Mouse (Mus musculus): ENCODE measurements at regions not wholly inside any gene's neighbourhood (a gene's known extent, or its start where the extent isn't known, plus 50 kb on each side); places are given as distances from the start of the nearest gene placed in this dataset.

- Histone ChIP-seq H3K4me3 (replicated peaks) (no peak overlapping the region), H3K27me3 (replicated peaks) (no peaks in the 10 kb centered on the region), H3K4me1 (no peaks in the 10 kb centered on the region), H3K9ac (replicated peaks) (no peak overlapping the region), H3K27ac (replicated peaks) (no peak overlapping the region), H3K9me3 (replicated peaks) (0 out of 2 replicates have a peak, but pooled peaks cover 3% of the 10 kb centered on the region), H3K4me2 (no peak overlapping the region), H3K36me3 (no peaks in the 10 kb centered on the region)
- ATAC-seq (ENCODE audit: low FRiP score), result no peak
- 95% methylated on average over 4 of the region's 4 CpGs for WGBS
Observed at GRCm38 (mm10) chr2:117965758-117966157, 145.9 kb upstream of the Thbs1 start.

DNA sequence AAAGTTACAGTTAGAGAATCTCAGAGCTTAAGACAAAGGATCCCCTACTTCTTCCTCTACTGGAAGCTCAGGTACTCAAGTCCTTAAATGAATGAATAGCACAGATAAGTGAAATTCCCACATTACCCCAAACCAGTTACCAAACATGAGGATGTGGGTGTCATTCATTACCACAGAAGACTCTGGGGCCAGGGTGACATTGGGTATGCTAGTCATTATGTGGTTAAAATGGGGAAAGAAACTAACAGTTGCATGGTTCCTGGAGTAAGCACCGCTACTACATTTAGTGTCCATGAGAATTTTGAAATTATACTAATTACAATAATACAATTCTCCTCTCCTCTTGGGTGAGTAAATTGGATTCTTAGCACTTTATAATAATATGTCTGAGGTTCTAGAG is 142.9 kb upstream of the Thbs1 start:
- Histone ChIP-seq H3K9me3 (replicated peaks) (0 out of 2 replicates have a peak, but pooled peaks cover 3% of the 10 kb centered on the region), H3K27me3 (replicated peaks) (no peaks in the 10 kb centered on the region), H3K4me2 (no peak overlapping the region), H3K9ac (replicated peaks) (no peak overlapping the region), H3K36me3 (no peaks in the 10 kb centered on the region), H3K4me3 (replicated peaks) (no peak overlapping the region), H3K27ac (replicated peaks) (no peak overlapping the region), H3K4me1 (no peaks in the 10 kb centered on the region)
- 100% methylated on average over 1 of the region's 1 CpGs for WGBS
- ATAC-seq (ENCODE audit: low FRiP score), result no peak

- Histone ChIP-seq H3K27ac (replicated peaks) (no peak overlapping the region), H3K4me2 (no peak overlapping the region), H3K36me3 (no peaks in the 10 kb centered on the region), H3K4me3 (replicated peaks) (no peak overlapping the region), H3K27me3 (replicated peaks) (no peaks in the 10 kb centered on the region), H3K4me1 (no peaks in the 10 kb centered on the region), H3K9ac (replicated peaks) (no peak overlapping the region), H3K9me3 (replicated peaks) (0 out of 2 replicates have a peak, but pooled peaks cover 3% of the 10 kb centered on the region)
- ATAC-seq (ENCODE audit: low FRiP score), result no peak
- 95% methylated on average over 5 of the region's 5 CpGs for WGBS
Observed at GRCm38 (mm10) chr2:117970631-117971030, 141.0 kb upstream of the Thbs1 start.

DNA sequence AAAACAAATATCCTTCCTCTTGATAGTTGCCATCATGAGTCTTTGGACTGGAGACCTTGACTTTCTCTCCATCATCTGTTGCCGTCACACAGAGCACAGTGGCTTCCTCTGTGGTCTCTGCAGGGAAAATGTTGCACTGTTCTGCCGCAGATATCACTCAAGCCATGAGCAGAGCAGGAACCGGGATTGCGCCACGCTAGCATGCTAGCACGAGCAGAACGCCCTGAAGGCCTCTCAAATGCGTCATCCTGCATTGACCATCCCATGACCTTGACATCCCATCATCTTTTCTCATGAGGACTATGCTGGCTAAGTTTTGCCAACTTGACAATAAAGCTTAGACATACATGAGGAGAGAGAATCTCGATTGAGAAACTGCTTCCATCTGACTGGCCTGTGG is 134.6 kb upstream of the Thbs1 start:
- H3K9me3 ChIP-seq (replicated peaks), result no peaks in the 10 kb centered on the region
- 91% methylated on average over 9 of the region's 9 CpGs for WGBS
- H3K4me2 ChIP-seq, result no peak overlapping the region
- no peak overlapping the region for H3K4me3 ChIP-seq (replicated peaks)
- H3K27me3 ChIP-seq (replicated peaks), result no peaks in the 10 kb centered on the region
- no peaks in the 10 kb centered on the region for H3K4me1 ChIP-seq
- no peaks in the 10 kb centered on the region for H3K36me3 ChIP-seq
- H3K27ac ChIP-seq (replicated peaks), result no peak overlapping the region
- no peak overlapping the region for H3K9ac ChIP-seq (replicated peaks)
- ATAC-seq (ENCODE audit: low FRiP score), result no peak

DNA sequence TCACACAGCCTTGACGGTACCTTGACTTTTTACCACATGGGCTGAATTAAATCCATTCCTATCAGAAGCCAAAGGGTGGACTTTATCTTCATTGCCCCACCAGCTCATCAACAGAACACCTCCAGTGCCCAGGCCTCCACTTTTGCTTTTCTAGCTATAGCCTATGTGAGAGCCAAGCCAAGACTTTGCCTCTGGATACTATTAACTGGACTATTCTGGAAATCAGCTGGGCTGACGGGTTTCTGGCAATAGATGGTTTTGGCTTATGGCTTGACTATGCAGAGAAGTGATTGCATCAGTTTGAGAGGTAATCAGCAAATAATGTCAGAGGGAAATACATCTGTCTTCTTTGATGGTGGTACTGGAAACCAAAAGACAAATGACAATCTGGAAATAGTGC is 130.8 kb upstream of the Thbs1 start:
- Histone ChIP-seq H3K4me1 (no peaks in the 10 kb centered on the region), H3K9me3 (replicated peaks) (no peaks in the 10 kb centered on the region), H3K36me3 (no peaks in the 10 kb centered on the region), H3K4me3 (replicated peaks) (no peak overlapping the region), H3K4me2 (no peak overlapping the region), H3K27me3 (replicated peaks) (no peaks in the 10 kb centered on the region), H3K27ac (replicated peaks) (no peak overlapping the region), H3K9ac (replicated peaks) (no peak overlapping the region)
- 92% methylated on average over 2 of the region's 2 CpGs for WGBS
- no peak for ATAC-seq (ENCODE audit: low FRiP score)

DNA sequence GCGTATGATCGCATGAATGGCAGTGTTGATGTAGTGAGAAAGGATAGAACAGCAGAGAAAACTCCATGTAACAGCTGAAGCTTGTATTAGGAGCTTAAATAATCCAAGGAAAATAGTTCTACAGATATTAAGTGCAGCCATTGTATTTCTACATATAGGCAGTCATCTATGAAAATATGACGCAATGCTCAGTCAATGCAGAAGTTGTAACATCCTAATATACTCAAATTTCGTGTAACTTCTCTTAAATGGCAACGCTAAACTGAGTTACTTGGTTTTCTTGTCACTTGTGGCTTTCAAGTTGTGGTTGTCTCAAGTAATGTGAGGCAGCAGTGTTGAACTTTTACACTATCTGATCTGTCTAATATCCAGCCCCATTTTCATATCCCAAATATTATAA is 127.1 kb upstream of the Thbs1 start:
- Histone ChIP-seq H3K9me3 (replicated peaks) (no peaks in the 10 kb centered on the region), H3K9ac (replicated peaks) (no peak overlapping the region), H3K36me3 (no peaks in the 10 kb centered on the region), H3K27me3 (replicated peaks) (no peaks in the 10 kb centered on the region), H3K27ac (replicated peaks) (no peak overlapping the region), H3K4me2 (no peak overlapping the region), H3K4me1 (no peaks in the 10 kb centered on the region), H3K4me3 (replicated peaks) (no peak overlapping the region)
- 89% methylated on average over 5 of the region's 5 CpGs for WGBS
- ATAC-seq (ENCODE audit: low FRiP score), result no peak

DNA sequence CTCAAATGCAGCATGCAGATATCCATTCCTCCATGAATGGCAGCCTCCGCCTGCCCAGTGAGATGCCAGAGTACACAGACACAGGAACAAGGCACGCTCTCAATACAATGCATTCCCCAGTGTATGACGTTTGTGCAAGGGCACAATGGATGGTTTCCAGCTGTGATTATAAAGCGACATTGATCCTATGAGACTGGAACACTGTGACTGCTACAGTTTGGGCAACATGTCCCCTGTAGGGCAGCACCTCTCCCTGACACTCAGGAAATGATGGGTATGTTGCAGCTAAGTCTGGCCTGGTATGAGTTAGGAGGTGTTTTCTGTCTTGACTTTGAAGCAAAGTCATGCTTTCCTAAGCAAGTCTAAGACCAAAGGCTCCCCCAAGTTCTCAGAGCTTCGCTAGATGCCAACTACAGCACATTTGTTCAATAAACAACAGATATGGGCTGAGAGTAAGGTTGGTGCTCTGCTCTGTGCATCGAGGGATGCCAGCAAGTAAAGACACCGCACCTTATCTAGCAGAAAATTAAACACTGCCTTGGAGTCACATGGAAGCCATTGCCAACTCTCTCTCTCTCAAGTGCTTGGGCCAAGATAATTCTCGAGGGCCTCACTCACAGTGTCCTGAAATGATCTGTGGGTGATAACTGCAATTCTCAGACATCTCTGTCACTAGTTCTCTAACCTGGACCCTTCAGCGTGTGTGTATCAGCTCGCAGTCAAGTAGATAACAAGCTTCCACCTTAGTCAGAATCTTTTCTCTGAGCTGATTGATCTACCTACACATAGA is 124.1 kb upstream of the Thbs1 start:
- H3K27me3 ChIP-seq (replicated peaks), result no peaks in the 10 kb centered on the region
- H3K27ac ChIP-seq (replicated peaks), result no peak overlapping the region
- ATAC-seq (ENCODE audit: low FRiP score), result no peak
- no peak overlapping the region for H3K4me2 ChIP-seq
- H3K36me3 ChIP-seq, result no peaks in the 10 kb centered on the region
- H3K4me3 ChIP-seq (replicated peaks), result no peak overlapping the region
- no peak overlapping the region for H3K9ac ChIP-seq (replicated peaks)
- H3K4me1 ChIP-seq, result no peaks in the 10 kb centered on the region
- 75% methylated on average over 10 of the region's 10 CpGs for WGBS
- H3K9me3 ChIP-seq (replicated peaks), result no peaks in the 10 kb centered on the region

DNA sequence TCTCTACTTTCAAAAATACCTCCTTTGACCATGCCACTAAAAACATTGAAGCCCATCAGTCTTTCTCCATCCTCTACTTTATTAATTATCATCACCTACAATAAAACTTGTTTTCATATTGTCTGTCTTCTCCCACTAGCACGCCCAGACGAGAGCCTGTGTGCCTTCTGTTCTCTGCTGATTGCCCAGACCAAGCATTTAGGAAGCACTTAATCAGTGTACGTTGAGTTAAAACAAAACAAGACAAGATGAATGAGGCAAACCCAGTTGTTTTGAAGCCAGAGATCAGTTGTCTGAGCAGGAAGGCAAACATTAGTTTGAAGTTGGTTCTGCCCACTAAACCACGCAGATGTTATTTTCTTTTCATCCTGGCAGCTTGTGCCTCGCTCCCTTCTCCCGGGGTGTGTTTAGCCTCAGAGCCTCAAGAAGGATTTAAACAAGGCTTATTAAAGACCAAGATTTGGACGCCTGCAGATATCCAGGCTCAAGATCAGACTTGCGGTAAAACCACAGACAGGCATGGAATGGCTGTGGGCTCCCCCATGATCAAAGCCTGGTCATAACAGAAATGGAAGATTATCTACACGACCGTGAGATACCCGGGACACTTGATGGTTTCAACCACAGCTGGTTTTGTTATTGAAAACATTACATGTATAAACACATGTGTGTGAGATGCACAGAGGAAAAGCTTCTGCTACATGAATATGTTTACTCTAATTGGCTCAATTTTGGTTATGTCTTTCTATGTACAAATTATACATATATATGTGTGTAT is 123.1 kb upstream of the Thbs1 start:
- WGBS, result 69% methylated on average over 11 of the region's 11 CpGs
- Histone ChIP-seq H3K9me3 (replicated peaks) (no peaks in the 10 kb centered on the region), H3K27ac (replicated peaks) (no peak overlapping the region), H3K4me2 (no peak overlapping the region), H3K27me3 (replicated peaks) (no peaks in the 10 kb centered on the region), H3K4me1 (no peaks in the 10 kb centered on the region), H3K9ac (replicated peaks) (no peak overlapping the region), H3K36me3 (no peaks in the 10 kb centered on the region), H3K4me3 (replicated peaks) (no peak overlapping the region)
- ATAC-seq (ENCODE audit: low FRiP score), result no peak

- Histone ChIP-seq H3K27me3 (replicated peaks) (no peaks in the 10 kb centered on the region), H3K4me3 (replicated peaks) (no peak overlapping the region), H3K27ac (replicated peaks) (no peak overlapping the region), H3K4me2 (no peak overlapping the region), H3K9me3 (replicated peaks) (no peaks in the 10 kb centered on the region), H3K9ac (replicated peaks) (no peak overlapping the region), H3K4me1 (no peaks in the 10 kb centered on the region), H3K36me3 (no peaks in the 10 kb centered on the region)
- no peak for ATAC-seq (ENCODE audit: low FRiP score)
- WGBS, result 87% methylated on average over 8 of the region's 8 CpGs
Observed at GRCm38 (mm10) chr2:117989215-117989614, 122.5 kb upstream of the Thbs1 start.

GRCm38 (mm10) chr2:117996130-117997083 is 115.3 kb upstream of the Thbs1 start:
- H3K9ac ChIP-seq (replicated peaks), result no peak overlapping the region
- no peak overlapping the region for H3K27ac ChIP-seq (replicated peaks)
- ATAC-seq (ENCODE audit: low FRiP score), result no peak
- no peak overlapping the region for H3K4me2 ChIP-seq
- H3K4me3 ChIP-seq (replicated peaks), result no peak overlapping the region
- 75% methylated on average over 14 of the region's 14 CpGs for WGBS
- H3K36me3 ChIP-seq, result no peaks in the 10 kb centered on the region
- H3K4me1 ChIP-seq, result no peaks in the 10 kb centered on the region
- H3K27me3 ChIP-seq (replicated peaks), result no peaks in the 10 kb centered on the region
- no peaks in the 10 kb centered on the region for H3K9me3 ChIP-seq (replicated peaks)

- no peak for ATAC-seq (ENCODE audit: low FRiP score)
- no peaks in the 10 kb centered on the region for H3K27me3 ChIP-seq (replicated peaks)
- no peaks in the 10 kb centered on the region for H3K9me3 ChIP-seq (replicated peaks)
- no peak overlapping the region for H3K9ac ChIP-seq (replicated peaks)
- H3K4me3 ChIP-seq (replicated peaks), result no peak overlapping the region
- WGBS, result 33% methylated on average over 6 of the region's 6 CpGs
- no peaks in the 10 kb centered on the region for H3K4me1 ChIP-seq
- H3K4me2 ChIP-seq, result no peak overlapping the region
- no peaks in the 10 kb centered on the region for H3K36me3 ChIP-seq
- H3K27ac ChIP-seq (replicated peaks), result no peak overlapping the region
Observed at GRCm38 (mm10) chr2:117999641-118000040, 112.0 kb upstream of the Thbs1 start.
